Mouse (Mus musculus) CH12.LX (cell line): ENCODE measurements at regions not wholly inside any gene's neighbourhood (a gene's known extent, or its start where the extent isn't known, plus 50 kb on each side); places are given as distances from the start of the nearest gene placed in this dataset.

Source experiments
- CTCF ChIP-seq, 2 experiments: IDR thresholded peaks in 1 of 2; conservative IDR thresholded peaks in 1 of 2; 2 replicates each; pipeline ENCODE4 v1.5.1; 2011 to 2012; ENCODE audit warnings: low read depth in 2 of 2, low read length in 2 of 2, improper control_type of control experiment in 1 of 2, inconsistent platforms in 1 of 2, mild to moderate bottlenecking in 1 of 2, moderate library complexity in 1 of 2
- ELF1 ChIP-seq: IDR thresholded peaks from 2 replicates; pipeline ENCODE4 v1.6.1; 2014; ENCODE audit warnings: low read depth, mild to moderate bottlenecking, inconsistent platforms, low read length, improper control_type of control experiment
- IRF4 ChIP-seq: IDR thresholded peaks from 2 replicates; pipeline ENCODE4 v1.6.1; 2014; ENCODE audit warnings: low read depth, mild to moderate bottlenecking, inconsistent platforms, low read length, improper control_type of control experiment
- MAZ ChIP-seq: IDR thresholded peaks from 2 replicates; pipeline ENCODE4 v1.6.1; 2012; ENCODE audit warnings: low read depth, mild to moderate bottlenecking, inconsistent platforms, low read length, improper control_type of control experiment, moderate library complexity

DNA sequence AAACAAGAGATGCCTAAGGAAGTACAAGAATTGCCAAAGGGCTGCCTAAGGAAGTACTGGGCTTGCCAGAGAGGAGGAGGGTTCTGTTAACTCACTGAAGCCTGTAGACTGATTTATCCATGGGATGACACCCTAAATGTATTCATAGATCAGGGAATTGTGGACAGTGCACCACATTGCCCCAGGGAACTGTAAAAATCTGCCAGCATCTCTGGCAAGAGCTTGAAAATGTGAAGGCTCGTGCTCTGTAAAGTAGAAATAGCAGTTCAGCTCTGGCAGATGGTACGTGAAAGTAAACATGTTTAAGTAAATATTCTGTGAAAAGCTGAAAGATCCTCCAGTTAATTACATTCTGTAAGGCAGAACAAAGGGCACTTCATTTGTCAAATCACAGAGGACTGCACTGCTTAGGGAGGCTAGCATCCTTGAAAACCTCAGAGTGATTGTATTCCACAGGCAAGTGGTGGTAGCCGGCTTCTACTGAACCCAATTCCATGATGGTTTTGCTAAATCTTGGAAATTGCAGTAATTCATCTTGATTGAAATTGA is 445.9 kb upstream of the Grin3a start:
- TF ChIP-seq CTCF (conservative IDR thresholded peaks at IDR 0.05 in 1 of 2, IDR thresholded peaks at IDR 0.05 in 1 of 2; ENCODE audit: low read depth in 2 of 2, low read length in 2 of 2), result no peak
- no peak for TF ChIP-seq IRF4
- no peak for TF ChIP-seq ELF1
- no peak for TF ChIP-seq MAZ
